Mouse (Mus musculus): Measurements from ENCODE around the gene Zdhhc14.

The Zdhhc14 gene

DNA sequence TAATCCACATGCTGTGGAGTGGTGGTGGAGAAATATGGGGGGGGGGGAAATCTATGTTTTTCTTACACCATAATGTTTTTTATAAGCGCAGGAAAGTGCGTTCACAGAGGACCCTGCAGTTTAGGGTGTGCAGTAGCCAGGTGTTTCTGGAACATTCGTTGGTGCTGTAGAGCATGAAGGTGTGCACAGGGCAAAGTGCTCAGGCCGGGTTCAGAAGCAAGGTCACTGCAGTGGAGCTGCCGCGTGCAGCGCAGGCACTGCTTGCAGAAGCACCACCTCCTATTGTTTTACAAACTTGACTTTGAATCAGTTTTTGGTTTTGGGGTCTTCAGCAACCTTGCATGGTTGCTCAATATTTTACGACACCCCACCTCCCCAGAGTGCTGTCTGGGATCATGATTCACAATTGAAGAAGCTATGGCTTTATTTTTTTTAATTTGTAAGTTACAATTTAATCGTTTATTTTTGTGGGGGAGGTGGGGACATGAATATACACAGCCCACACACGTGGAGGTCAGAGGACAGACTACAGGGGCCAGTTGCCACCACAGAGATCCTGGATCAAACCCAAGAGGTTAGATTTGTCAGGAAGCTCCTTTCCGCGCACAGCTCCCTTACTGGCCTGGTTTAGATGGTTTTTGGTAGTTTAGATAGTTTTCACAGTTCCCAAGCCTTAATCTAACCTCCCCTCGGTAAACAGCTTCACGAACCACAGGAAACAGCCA, 59.8 kb downstream of the Zdhhc14 start:
- no peak for DNase-seq (ENCODE audit: extremely low read depth, low read depth, low spot score)

GRCm38 (mm10) chr17:5553556-5553955, 61.2 kb downstream of the Zdhhc14 start:
- DNase-seq (ENCODE audit: extremely low read depth, low read depth, low spot score): no peak

DNA sequence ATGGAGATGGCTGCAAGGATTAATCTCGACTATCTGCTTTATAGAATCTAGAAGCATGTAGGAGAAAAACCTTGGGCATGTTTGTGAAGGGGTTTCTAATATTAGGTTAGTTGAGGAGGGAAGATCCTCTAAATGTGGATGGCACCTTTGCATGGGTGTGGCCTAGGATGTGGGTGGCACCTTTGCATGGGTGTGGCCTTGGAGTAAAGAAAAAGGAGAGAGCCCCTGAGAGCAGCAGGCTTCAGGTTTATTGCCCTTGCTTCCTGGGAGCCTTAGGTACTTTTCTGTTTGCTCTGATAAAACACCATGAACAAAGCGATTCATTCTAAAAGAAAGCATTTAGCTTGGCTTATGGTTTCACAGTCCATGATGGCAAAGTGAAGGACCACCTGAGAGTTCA, 62.2 kb downstream of the Zdhhc14 start:
- DNase-seq (ENCODE audit: extremely low read depth, low read depth, low spot score): no peak

- no peak for DNase-seq (ENCODE audit: extremely low read depth, low read depth, low spot score)
Observed at GRCm38 (mm10) chr17:5556568-5556967, 64.2 kb downstream of the Zdhhc14 start.

GRCm38 (mm10) chr17:5560212-5560611, 67.9 kb downstream of the Zdhhc14 start:
- DNase-seq (ENCODE audit: extremely low read depth, low read depth, low spot score): no peak

DNA sequence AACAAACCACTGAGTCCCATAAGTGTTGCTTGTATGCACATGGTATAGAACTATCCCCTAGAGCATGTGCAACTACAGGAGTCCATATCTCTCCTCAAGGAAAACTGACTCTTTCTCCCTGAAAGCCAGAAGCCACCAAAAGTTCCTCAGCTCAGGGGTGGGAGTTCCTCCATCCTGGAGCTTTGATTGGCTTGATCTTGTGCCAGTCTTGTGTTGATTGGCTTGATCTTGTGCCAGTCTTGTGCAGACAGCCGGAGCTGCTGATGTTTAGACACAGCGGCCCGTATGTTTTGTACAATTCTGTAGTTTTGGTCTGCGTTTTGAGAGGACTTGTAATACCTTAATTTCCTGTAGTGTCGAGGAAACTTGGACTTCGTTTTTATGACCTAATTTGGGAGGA, 70.8 kb downstream of the Zdhhc14 start:
- no peak for DNase-seq (ENCODE audit: extremely low read depth, low read depth, low spot score)

GRCm38 (mm10) chr17:5566006-5566405, 73.6 kb downstream of the Zdhhc14 start:
- DNase-seq (ENCODE audit: extremely low read depth, low read depth, low spot score): no peak

- no peak for DNase-seq (ENCODE audit: extremely low read depth, low read depth, low spot score)
Observed at GRCm38 (mm10) chr17:5567943-5568342, 75.6 kb downstream of the Zdhhc14 start.

DNA sequence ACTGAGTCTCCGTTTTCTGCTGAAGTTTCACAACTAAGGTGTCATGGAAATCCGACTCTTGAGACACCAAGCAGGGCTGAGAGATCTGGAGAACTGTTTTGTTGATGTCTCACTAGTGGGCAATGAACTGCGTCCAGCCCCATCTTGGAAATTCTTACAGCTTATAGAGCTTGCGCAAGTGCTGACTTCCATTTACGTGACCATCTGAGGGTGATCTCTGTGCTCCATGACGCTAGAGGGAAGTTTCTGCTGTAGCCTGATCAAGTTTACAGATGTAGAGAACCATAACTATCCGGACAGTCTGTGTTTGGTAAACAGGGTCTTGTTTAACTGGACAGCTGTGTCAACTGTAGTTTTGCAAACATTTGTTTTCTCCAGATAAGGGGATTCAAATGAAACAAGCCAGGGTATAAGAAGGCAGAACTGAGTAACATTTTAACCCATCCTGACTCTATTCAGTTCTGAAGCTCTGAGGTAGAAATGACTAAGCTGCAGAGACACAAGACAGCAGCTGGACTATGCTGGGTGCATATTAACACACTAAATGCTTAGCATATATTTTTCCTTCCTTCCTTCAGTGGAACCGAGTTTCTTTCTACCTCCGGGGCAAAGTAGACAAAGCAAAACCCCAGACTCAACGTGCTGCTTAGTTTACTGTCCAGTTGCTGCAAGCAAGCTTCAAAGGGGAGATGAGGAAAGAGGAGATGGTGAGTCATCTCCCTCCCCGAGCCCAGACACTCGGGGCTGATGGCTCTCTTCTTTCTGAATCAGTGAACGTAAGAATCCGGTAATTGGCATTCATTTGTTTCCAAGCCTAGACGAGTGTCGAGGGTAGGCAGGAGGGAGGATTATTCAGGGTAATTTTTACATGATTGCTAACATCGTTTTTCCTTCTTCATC, 77.0 kb downstream of the Zdhhc14 start:
- DNase-seq (ENCODE audit: extremely low read depth, low read depth, low spot score): no peak

DNA sequence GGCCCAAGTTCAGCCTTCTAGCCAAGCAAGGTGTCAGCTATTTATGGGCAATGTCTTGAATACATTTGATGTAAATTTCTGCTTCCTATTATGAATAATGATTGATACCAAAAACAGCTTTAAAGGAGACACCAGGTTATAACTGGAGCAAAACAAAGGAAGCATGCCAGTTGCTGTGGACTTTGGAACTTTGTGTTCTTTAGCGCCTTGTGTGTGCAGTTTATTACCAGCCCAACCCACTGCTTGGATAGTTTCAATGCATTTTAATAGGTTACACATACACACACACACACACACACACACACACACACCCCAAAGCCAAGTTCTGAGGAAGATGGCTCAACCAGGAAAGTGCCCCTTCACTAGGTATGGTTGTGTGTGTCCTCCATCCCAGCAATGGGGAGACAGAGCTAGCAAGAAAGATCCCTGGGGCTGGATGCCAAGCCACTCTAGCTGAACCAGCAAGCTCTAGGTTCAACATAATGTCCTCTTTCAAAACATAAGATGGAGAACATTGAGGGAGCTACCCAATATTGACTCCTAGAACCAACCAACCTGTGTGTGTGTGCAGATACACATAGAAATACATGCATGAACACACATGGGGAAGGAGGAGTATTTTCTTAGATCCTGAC, 79.9 kb downstream of the Zdhhc14 start:
- DNase-seq (ENCODE audit: extremely low read depth, low read depth, low spot score): no peak

- no peak for DNase-seq (ENCODE audit: extremely low read depth, low read depth, low spot score)
Observed at GRCm38 (mm10) chr17:5572745-5573420, 80.5 kb downstream of the Zdhhc14 start.

- no peak for DNase-seq (ENCODE audit: extremely low read depth, low read depth, low spot score)
Observed at GRCm38 (mm10) chr17:5574672-5575071, 82.3 kb downstream of the Zdhhc14 start.

DNA sequence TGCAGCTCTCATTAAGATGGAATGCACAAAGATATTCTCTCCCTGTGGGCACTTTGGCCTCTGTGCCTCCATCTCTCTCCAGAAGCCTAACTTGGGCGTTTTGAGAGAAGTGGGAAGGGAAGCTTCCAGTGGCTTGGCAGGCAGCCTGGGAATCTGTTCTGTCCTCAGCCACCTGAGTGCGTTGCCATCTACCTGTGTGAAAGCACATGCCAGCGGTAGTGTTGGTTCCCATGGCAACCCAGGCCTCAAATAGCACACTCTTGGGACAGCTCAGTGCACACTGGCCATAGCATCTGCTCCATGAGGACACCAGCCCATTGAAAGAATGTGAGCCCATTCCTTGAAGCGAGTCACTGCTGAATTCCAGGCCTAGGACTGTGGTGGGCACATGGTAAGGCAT, 83.2 kb downstream of the Zdhhc14 start:
- DNase-seq (ENCODE audit: extremely low read depth, low read depth, low spot score): no peak

DNA sequence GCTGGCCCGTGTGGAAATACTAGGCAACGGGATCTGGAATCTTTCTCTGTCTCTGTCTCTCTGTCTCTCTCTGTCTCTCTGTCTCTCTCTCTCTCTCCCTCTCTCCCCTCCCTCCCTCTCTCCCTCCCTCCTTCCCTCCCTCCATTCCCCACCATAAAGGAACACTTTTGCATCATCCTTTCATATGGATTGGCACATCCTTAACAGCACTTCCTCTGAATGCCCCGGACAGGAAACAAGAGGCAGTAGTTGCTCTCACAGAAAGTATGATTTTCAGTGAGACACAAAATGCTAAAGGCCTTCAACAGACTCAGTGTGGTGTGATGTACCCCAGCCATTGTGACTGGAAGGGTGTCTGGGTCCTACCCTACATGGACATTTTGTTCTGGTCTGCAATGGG, 89.9 kb downstream of the Zdhhc14 start:
- no peak for DNase-seq (ENCODE audit: extremely low read depth, low read depth, low spot score)

DNA sequence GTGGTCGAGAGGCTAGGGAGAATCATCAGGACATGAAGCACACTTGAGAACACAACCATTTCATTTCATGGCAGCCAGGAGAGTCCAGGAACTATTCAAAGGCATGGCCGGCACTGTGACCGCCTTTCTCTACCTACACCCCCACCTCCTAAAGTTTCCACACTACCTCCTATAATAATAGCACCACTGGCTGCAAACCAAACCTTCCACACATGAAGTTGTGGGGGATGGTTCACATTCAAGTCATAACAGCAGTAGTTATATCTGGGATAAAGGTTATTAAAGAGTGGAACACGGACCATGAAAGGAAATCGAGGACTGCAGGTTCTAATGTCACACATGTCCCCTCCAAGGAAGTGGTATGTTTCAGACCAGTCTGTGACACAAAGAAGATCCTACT, 90.6 kb downstream of the Zdhhc14 start:
- no peak for DNase-seq (ENCODE audit: extremely low read depth, low read depth, low spot score)

DNA sequence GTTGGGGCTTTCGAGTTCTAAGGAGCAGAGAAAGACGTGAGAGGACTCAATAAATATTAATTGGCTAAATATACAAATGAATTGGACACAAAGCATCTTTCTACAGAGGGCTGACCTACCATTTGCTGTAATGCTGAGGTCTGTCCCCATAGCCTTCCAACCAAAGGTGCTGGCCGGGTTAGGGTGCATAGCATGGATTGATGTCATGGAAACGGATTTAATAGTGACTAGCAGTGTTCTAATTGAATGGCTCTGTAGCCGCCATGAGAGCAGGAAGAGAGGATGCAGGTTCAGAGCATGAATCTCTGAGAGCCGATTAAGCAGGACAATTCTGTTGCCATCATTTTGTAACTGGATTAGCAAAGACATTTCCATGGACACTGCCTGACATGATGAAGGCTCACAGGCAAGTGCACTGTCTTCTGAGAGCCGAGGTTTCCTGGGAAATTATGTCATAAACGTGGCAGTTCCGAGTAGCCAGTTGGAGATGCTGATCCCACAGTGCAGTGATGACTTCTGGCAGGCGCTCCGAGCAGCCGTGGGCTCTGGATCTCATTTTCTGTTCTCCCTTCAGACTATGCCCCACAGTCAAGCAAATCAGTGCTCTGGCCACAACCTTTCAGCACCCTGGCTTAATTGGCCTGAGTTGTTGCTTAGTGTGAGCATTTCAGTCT, 91.3 kb downstream of the Zdhhc14 start:
- DNase-seq (ENCODE audit: extremely low read depth, low read depth, low spot score): no peak

- DNase-seq (ENCODE audit: extremely low read depth, low read depth, low spot score): no peak
Observed at GRCm38 (mm10) chr17:5591604-5592209, 99.3 kb downstream of the Zdhhc14 start.

- no peak for DNase-seq (ENCODE audit: extremely low read depth, low read depth, low spot score)
Observed at GRCm38 (mm10) chr17:5593071-5593470, 100.7 kb downstream of the Zdhhc14 start.

GRCm38 (mm10) chr17:5595068-5595467, 102.7 kb downstream of the Zdhhc14 start:
- DNase-seq (ENCODE audit: extremely low read depth, low read depth, low spot score): no peak

GRCm38 (mm10) chr17:5596490-5596889, 104.1 kb downstream of the Zdhhc14 start:
- no peak for DNase-seq (ENCODE audit: extremely low read depth, low read depth, low spot score)

Data from fat pad, adult 2 months (tissue).